Mouse (Mus musculus) C2C12 (cell line): Measurements from ENCODE around the gene Phyhipl. TPM values are rescaled to one million over a fixed set of nuclear protein-coding genes. Genes with fewer than 3 reads are reported as not detected.

Experiments
- H3K27me3 ChIP-seq: one replicate; pipeline ENCODE4 v1.6.1; 2011; ENCODE audit not compliant: control insufficient read depth, insufficient read depth, insufficient read length
- H3K36me3 ChIP-seq: one replicate; pipeline ENCODE4 v1.6.1; 2011; ENCODE audit not compliant: control insufficient read depth, insufficient read depth
- H3K4me3 ChIP-seq: one replicate; pipeline ENCODE4 v1.5.1; 2011; ENCODE audit warnings: mild to moderate bottlenecking, control low read depth; ENCODE audit not compliant: poor library complexity, insufficient read depth, severe bottlenecking
- H3K79me2 ChIP-seq: one replicate; pipeline ENCODE4 v1.6.1; 2011; ENCODE audit not compliant: control insufficient read depth, insufficient read depth
- H3K79me3 ChIP-seq: one replicate; pipeline ENCODE4 v1.6.1; 2011; ENCODE audit warnings: low read depth, control low read depth
- H3ac ChIP-seq: one replicate; pipeline ENCODE3; 2011; ENCODE audit warnings: low read depth; ENCODE audit not compliant: control insufficient read depth, insufficient read length
- CEBPB ChIP-seq: IDR thresholded peaks from one replicate; pipeline ENCODE4 v1.6.1; 2011; ENCODE audit warnings: low read depth, mild to moderate bottlenecking, control low read depth, moderate library complexity
- CTCF ChIP-seq: IDR thresholded peaks from one replicate; pipeline ENCODE4 v1.5.1; 2011; ENCODE audit not compliant: control insufficient read depth, insufficient read depth, insufficient read length
- FOSL1 ChIP-seq: IDR thresholded peaks from one replicate; pipeline ENCODE4 v1.8.0; 2011; ENCODE audit warnings: mild to moderate bottlenecking, low read length; ENCODE audit not compliant: poor library complexity, insufficient read depth, severe bottlenecking
- MAX ChIP-seq: IDR thresholded peaks from one replicate; pipeline ENCODE4 v1.6.1; 2011; ENCODE audit warnings: mild to moderate bottlenecking, control low read depth
- MYOD1 ChIP-seq: IDR thresholded peaks from one replicate; pipeline ENCODE4 v1.6.1; 2011; ENCODE audit warnings: low read depth; ENCODE audit not compliant: control insufficient read depth, insufficient read length
- MYOG ChIP-seq: IDR thresholded peaks from one replicate; pipeline ENCODE4 v1.6.1; 2011; ENCODE audit not compliant: control insufficient read depth, insufficient read length; ENCODE audit errors: extremely low read depth
- USF1 ChIP-seq: IDR thresholded peaks from one replicate; pipeline ENCODE4 v1.6.1; 2011; ENCODE audit warnings: low read depth, mild to moderate bottlenecking, control low read depth, moderate library complexity
- polyA plus RNA-seq: library from polyadenylated mRNA; unstranded; fragments of >200 nt; fragmentation: generic; extraction: Trizol; gene quantifications from one replicate; pipeline ENCODE4 v1.2.1, GENCODE M21; 2012; ENCODE audit warnings: missing spikeins

Phyhipl gene
- polyA plus RNA-seq, 1 experiment, result 0.16 TPM

- Histone ChIP-seq H3K79me3 (no peaks in the 10 kb centered on the region), H3K36me3 (no peaks in the 10 kb centered on the region), H3K4me3 (no peak overlapping the region), H3K27me3 (no peaks in the 10 kb centered on the region), H3ac (no peak overlapping the region), H3K79me2 (no peaks in the 10 kb centered on the region)
- TF ChIP-seq MYOD1 (no peak), USF1 (no peak), MYOG (no peak), CEBPB (no peak), FOSL1 (no peak), CTCF (no peak), MAX (no peak)
Measured at GRCm38 (mm10) chr10:70656272-70656671, 507 bp upstream of the Phyhipl start.

GRCm38 (mm10) chr10:70654655-70655054, 1.1 kb downstream of the Phyhipl start:
- H3ac ChIP-seq, result no peak overlapping the region
- no peak overlapping the region for H3K4me3 ChIP-seq
- H3K79me3 ChIP-seq, result no peaks in the 10 kb centered on the region
- TF ChIP-seq CEBPB (no peak), MYOD1 (no peak)
- H3K36me3 ChIP-seq, result no peaks in the 10 kb centered on the region
- no peaks in the 10 kb centered on the region for H3K79me2 ChIP-seq
- no peaks in the 10 kb centered on the region for H3K27me3 ChIP-seq

DNA sequence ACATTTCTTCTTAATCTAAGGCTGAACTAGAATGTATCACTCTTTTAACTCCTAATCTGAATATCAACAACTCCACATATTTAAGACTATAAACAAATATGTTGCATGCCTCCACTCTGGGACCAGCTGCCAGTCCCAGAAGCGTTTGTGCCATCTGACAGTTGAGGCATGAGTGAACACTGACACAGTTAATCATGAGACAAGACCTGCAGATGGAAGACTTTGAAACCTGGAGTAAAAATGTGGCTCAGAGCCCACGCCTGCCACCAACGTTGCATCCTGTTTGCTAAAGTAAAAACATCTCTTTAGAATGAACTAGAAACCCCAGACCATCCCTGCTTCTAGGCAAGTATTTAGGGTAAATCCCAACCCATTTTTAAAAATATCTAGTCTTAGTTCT, 1.6 kb downstream of the Phyhipl start:
- H3K79me3 ChIP-seq, result no peaks in the 10 kb centered on the region
- H3K79me2 ChIP-seq, result no peaks in the 10 kb centered on the region
- no peaks in the 10 kb centered on the region for H3K27me3 ChIP-seq
- H3K36me3 ChIP-seq, result no peaks in the 10 kb centered on the region
- H3ac ChIP-seq, result no peak overlapping the region
- no peak for TF ChIP-seq CTCF
- no peak for TF ChIP-seq USF1
- no peak for TF ChIP-seq MYOG
- no peak for TF ChIP-seq CEBPB
- no peak for TF ChIP-seq FOSL1
- TF ChIP-seq MAX, result no peak
- no peak for TF ChIP-seq MYOD1
- H3K4me3 ChIP-seq, result no peak overlapping the region

GRCm38 (mm10) chr10:70651769-70652648, 3.8 kb downstream of the Phyhipl start:
- no peak overlapping the region for H3ac ChIP-seq
- no peak for TF ChIP-seq MYOD1
- no peak for TF ChIP-seq MYOG
- TF ChIP-seq FOSL1, result no peak
- TF ChIP-seq USF1, result no peak
- TF ChIP-seq MAX, result no peak
- TF ChIP-seq CEBPB, result no peak
- TF ChIP-seq CTCF, result no peak
- H3K79me3 ChIP-seq, result no peaks in the 10 kb centered on the region
- no peaks in the 10 kb centered on the region for H3K79me2 ChIP-seq
- no peak overlapping the region for H3K4me3 ChIP-seq
- no peaks in the 10 kb centered on the region for H3K27me3 ChIP-seq
- H3K36me3 ChIP-seq, result no peaks in the 10 kb centered on the region

DNA sequence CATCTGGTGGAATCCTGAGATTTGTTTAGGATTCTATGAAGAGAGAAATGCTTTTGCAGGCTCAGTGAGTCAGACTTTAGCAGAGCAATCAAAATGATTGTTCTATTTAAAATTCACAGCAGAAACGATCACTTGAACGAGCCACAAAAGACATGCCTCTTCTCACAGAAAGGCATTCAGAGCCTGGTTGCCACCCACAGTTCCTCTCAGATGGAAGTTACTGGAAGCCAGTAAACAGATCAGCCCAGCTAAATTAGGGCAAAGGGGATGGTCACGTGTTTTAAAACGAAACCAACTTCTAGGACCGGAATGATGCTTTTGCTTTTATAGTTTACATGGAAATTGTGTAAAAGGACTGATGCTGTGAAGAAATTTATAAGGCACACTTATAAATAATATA, 6.9 kb downstream of the Phyhipl start:
- Histone ChIP-seq H3K4me3 (no peak overlapping the region), H3K36me3 (no peaks in the 10 kb centered on the region), H3K79me2 (no peaks in the 10 kb centered on the region), H3K27me3 (no peaks in the 10 kb centered on the region), H3K79me3 (no peaks in the 10 kb centered on the region), H3ac (no peak overlapping the region)
- peak; percentile 55 for TF ChIP-seq USF1
- TF ChIP-seq MAX, result no peak
- no peak for TF ChIP-seq MYOG
- TF ChIP-seq MYOD1, result no peak

GRCm38 (mm10) chr10:70643131-70643530, 12.6 kb downstream of the Phyhipl start:
- TF ChIP-seq FOSL1 (no peak), CTCF (no peak), MYOG (no peak), MAX (no peak), MYOD1 (no peak), CEBPB (no peak), USF1 (no peak)
- Histone ChIP-seq H3K79me2 (no peaks in the 10 kb centered on the region), H3ac (no peak overlapping the region)

More at GRCm38 (mm10) chr10:70643131-70643530, 12.6 kb downstream of the Phyhipl start:
- H3K27me3 ChIP-seq, result no peaks in the 10 kb centered on the region
- H3K79me3 ChIP-seq, result no peaks in the 10 kb centered on the region
- no peak overlapping the region for H3K4me3 ChIP-seq
- no peaks in the 10 kb centered on the region for H3K36me3 ChIP-seq
